Mouse (Mus musculus): ENCODE data around the gene Ucp2.
A peak's percentile ranks its signal among the peaks of the same experiment; 100 is the strongest.

Ucp2 gene

GRCm38 (mm10) chr7:100493117-100493483 is at the start of gene Ucp2:
Gene Ucp2 (plus strand): TSS chr7:100493337.
- DNase-seq (ENCODE audit: low spot score in 2 of 2): peak in 1 of 2 experiments; percentile 64

- DNase-seq (ENCODE audit: low spot score in 2 of 2): no peak
Measured at GRCm38 (mm10) chr7:100443728-100444127, 49.4 kb upstream of the Ucp2 start.

- DNase-seq (ENCODE audit: low spot score in 2 of 2): no peak
Measured at GRCm38 (mm10) chr7:100446271-100446670, 46.9 kb upstream of the Ucp2 start.

- DNase-seq (ENCODE audit: low spot score in 2 of 2): no peak
Measured at GRCm38 (mm10) chr7:100448530-100448929, 44.6 kb upstream of the Ucp2 start.

- no peak for DNase-seq (ENCODE audit: low spot score in 2 of 2)
Measured at GRCm38 (mm10) chr7:100448985-100449384, 44.2 kb upstream of the Ucp2 start.

- no peak for DNase-seq (ENCODE audit: low spot score in 2 of 2)
Measured at GRCm38 (mm10) chr7:100458153-100458552, 35.0 kb upstream of the Ucp2 start.

- no peak for DNase-seq (ENCODE audit: low spot score in 2 of 2)
Measured at GRCm38 (mm10) chr7:100459862-100460261, 33.3 kb upstream of the Ucp2 start.

GRCm38 (mm10) chr7:100461621-100462151 is 31.5 kb upstream of the Ucp2 start:
- DNase-seq (ENCODE audit: low spot score in 2 of 2): peak; percentile 62 to 81

- DNase-seq (ENCODE audit: low spot score in 2 of 2): no peak
Measured at GRCm38 (mm10) chr7:100463194-100463593, 29.9 kb upstream of the Ucp2 start.

- DNase-seq (ENCODE audit: low spot score in 2 of 2): no peak
Measured at GRCm38 (mm10) chr7:100463757-100464156, 29.4 kb upstream of the Ucp2 start.

GRCm38 (mm10) chr7:100464248-100464647 is 28.9 kb upstream of the Ucp2 start:
- no peak for DNase-seq (ENCODE audit: low spot score in 2 of 2)

- DNase-seq (ENCODE audit: low spot score in 2 of 2): no peak
Measured at GRCm38 (mm10) chr7:100465248-100465647, 27.9 kb upstream of the Ucp2 start.

GRCm38 (mm10) chr7:100465656-100466309 is 27.4 kb upstream of the Ucp2 start:
- DNase-seq (ENCODE audit: low spot score in 2 of 2): no peak

GRCm38 (mm10) chr7:100466781-100467510 is 26.2 kb upstream of the Ucp2 start:
- no peak for DNase-seq (ENCODE audit: low spot score in 2 of 2)

GRCm38 (mm10) chr7:100468761-100469160 is 24.4 kb upstream of the Ucp2 start:
- DNase-seq (ENCODE audit: low spot score in 2 of 2): no peak

GRCm38 (mm10) chr7:100469502-100469901 is 23.6 kb upstream of the Ucp2 start:
- no peak for DNase-seq (ENCODE audit: low spot score in 2 of 2)

GRCm38 (mm10) chr7:100470796-100471406 is 22.2 kb upstream of the Ucp2 start:
- DNase-seq (ENCODE audit: low spot score in 2 of 2): no peak

- no peak for DNase-seq (ENCODE audit: low spot score in 2 of 2)
Measured at GRCm38 (mm10) chr7:100471407-100471797, 21.7 kb upstream of the Ucp2 start.

GRCm38 (mm10) chr7:100472777-100473176 is 20.4 kb upstream of the Ucp2 start, which contains the start of gene Ucp3:
Gene Ucp3 (plus strand): TSS chr7:100472990.
- no peak for DNase-seq (ENCODE audit: low spot score in 2 of 2)

- no peak for DNase-seq (ENCODE audit: low spot score in 2 of 2)
Measured at GRCm38 (mm10) chr7:100473846-100474454, 19.2 kb upstream of the Ucp2 start.

GRCm38 (mm10) chr7:100474680-100475079 is 18.5 kb upstream of the Ucp2 start:
- DNase-seq (ENCODE audit: low spot score in 2 of 2): no peak

Measured in left cerebral cortex, adult 9 months (tissue).